Mouse (Mus musculus) midbrain, embryonic 13.5 days (tissue): ENCODE results near the gene Pak6. TPM values are rescaled to one million over a fixed set of nuclear protein-coding genes. Genes with fewer than 3 reads are reported as not detected.

Source experiments
- ATAC-seq: fragments of 200-750 bp; cut with Nextera tagmentation; 2 replicates; pipeline ENCODE4 v1.8.0; 2017; ENCODE audit warnings: mild to moderate bottlenecking, moderate TSS enrichment, moderate library complexity
- H3K27ac ChIP-seq: fragments of 300-500 bp; sonication (generic); 2 replicates; pipeline ENCODE4 v1.5.1; 2015; ENCODE audit warnings: inconsistent platforms, mild to moderate bottlenecking, moderate library complexity
- H3K27me3 ChIP-seq: fragments of 300-500 bp; sonication (generic); 2 replicates; pipeline ENCODE4 v1.6.1; 2015; ENCODE audit warnings: mild to moderate bottlenecking, inconsistent platforms
- H3K36me3 ChIP-seq: fragments of 300-500 bp; sonication (generic); 2 replicates; pipeline ENCODE4 v1.6.1; 2015; ENCODE audit warnings: mild to moderate bottlenecking, inconsistent platforms
- H3K4me1 ChIP-seq: fragments of 300-500 bp; sonication (generic); replicated peaks from 2 replicates; pipeline ENCODE4 v1.6.1; 2015; ENCODE audit warnings: inconsistent platforms
- H3K4me2 ChIP-seq: fragments of 300-500 bp; sonication (generic); replicated peaks from 2 replicates; pipeline ENCODE4 v1.6.1; 2015; ENCODE audit warnings: moderate library complexity, mild to moderate bottlenecking, inconsistent platforms
- H3K4me3 ChIP-seq: fragments of 300-500 bp; sonication (generic); replicated peaks from 2 replicates; pipeline ENCODE4 v1.5.1; 2015; ENCODE audit warnings: mild to moderate bottlenecking, inconsistent platforms
- H3K9ac ChIP-seq: fragments of 300-500 bp; sonication (generic); replicated peaks from 2 replicates; pipeline ENCODE4 v1.6.1; 2015; ENCODE audit warnings: mild to moderate bottlenecking, inconsistent platforms
- H3K9me3 ChIP-seq: fragments of 300-500 bp; sonication (generic); 2 replicates; pipeline ENCODE4 v1.6.1; 2016; ENCODE audit warnings: mild to moderate bottlenecking, inconsistent platforms
- WGBS: fragments of 180-500 bp; shearing (Covaris S2); methylation state at CpG from one replicate; pipeline ENCODE4 v1.1.7; 2015; 5-methylcytosine and 5-hydroxymethylcytosine counted together
- polyA plus RNA-seq: library from polyadenylated mRNA; unstranded; fragments of >200 nt; fragmentation: Nextera tagmentation; extraction: Ambion mirVana; gene quantifications from 2 replicates; pipeline ENCODE4 v1.2.1, GENCODE M21; 2015

The Pak6 gene
- polyA plus RNA-seq, 1 experiment from 2014 or later: 21.1 TPM

GRCm38 (mm10) chr2:118685088-118685487 lies 22.0 kb downstream of the Pak6 start:
- H3K27me3 ChIP-seq: peaks cover 32% of the 10 kb centered on the region
- H3K4me1 ChIP-seq: no peaks in the 10 kb centered on the region
- H3K9ac ChIP-seq: no peak overlapping the region
- 88% methylated on average over 4 of the region's 4 CpGs for WGBS
- H3K36me3 ChIP-seq: peaks cover 6% of the 10 kb centered on the region
- no peak for ATAC-seq
- no peaks in the 10 kb centered on the region for H3K9me3 ChIP-seq
- no peak overlapping the region for H3K27ac ChIP-seq
- no peak overlapping the region for H3K4me3 ChIP-seq
- no peak overlapping the region for H3K4me2 ChIP-seq

GRCm38 (mm10) chr2:118686693-118687092 lies 23.6 kb downstream of the Pak6 start:
- H3K9me3 ChIP-seq: no peaks in the 10 kb centered on the region
- no peak overlapping the region for H3K4me3 ChIP-seq
- no peak overlapping the region for H3K27ac ChIP-seq
- H3K4me2 ChIP-seq: no peak overlapping the region
- peaks cover 6% of the 10 kb centered on the region for H3K36me3 ChIP-seq
- no peaks in the 10 kb centered on the region for H3K4me1 ChIP-seq
- 85% methylated on average over 8 of the region's 8 CpGs for WGBS
- H3K9ac ChIP-seq: no peak overlapping the region
- H3K27me3 ChIP-seq: peaks cover 22% of the 10 kb centered on the region
- ATAC-seq: no peak

- Histone ChIP-seq H3K4me2 (no peak overlapping the region), H3K4me1 (no peaks in the 10 kb centered on the region), H3K9me3 (no peaks in the 10 kb centered on the region), H3K27me3 (peaks cover 12% of the 10 kb centered on the region; the same call in 1 of the 2 replicates), H3K36me3 (peaks cover 6% of the 10 kb centered on the region), H3K27ac (no peak overlapping the region), H3K9ac (no peak overlapping the region), H3K4me3 (no peak overlapping the region)
- 96% methylated on average over 3 of the region's 3 CpGs for WGBS
- ATAC-seq: no peak
Observed at GRCm38 (mm10) chr2:118687791-118688190, 24.7 kb downstream of the Pak6 start.

- WGBS: 83% methylated on average over 10 of the region's 10 CpGs
- no peak overlapping the region for H3K4me3 ChIP-seq
- H3K27me3 ChIP-seq: peaks cover 32% of the 10 kb centered on the region
- no peak overlapping the region for H3K9ac ChIP-seq
- H3K4me1 ChIP-seq: no peaks in the 10 kb centered on the region
- H3K4me2 ChIP-seq: no peak overlapping the region
- H3K9me3 ChIP-seq: no peaks in the 10 kb centered on the region
- ATAC-seq: no peak
- no peak overlapping the region for H3K27ac ChIP-seq
- H3K36me3 ChIP-seq: peaks cover 6% of the 10 kb centered on the region
Observed at GRCm38 (mm10) chr2:118689875-118690274, 26.8 kb downstream of the Pak6 start.

GRCm38 (mm10) chr2:118693370-118693966 lies 30.4 kb downstream of the Pak6 start:
- Histone ChIP-seq H3K36me3 (peaks cover 6% of the 10 kb centered on the region), H3K4me2 (no peak overlapping the region), H3K4me1 (0 out of 2 replicates have a peak, but pooled peaks cover 9% of the 10 kb centered on the region), H3K9me3 (no peaks in the 10 kb centered on the region), H3K9ac (no peak overlapping the region), H3K27ac (no peak overlapping the region), H3K27me3 (peaks cover 55% of the 10 kb centered on the region), H3K4me3 (no peak overlapping the region)
- 91% methylated on average over 19 of the region's 19 CpGs for WGBS
- ATAC-seq: no peak

- 35% methylated on average over 11 of the region's 11 CpGs for WGBS
- H3K27me3 ChIP-seq: peaks cover 69% of the 10 kb centered on the region
- H3K36me3 ChIP-seq: no peaks in the 10 kb centered on the region; the same call in 1 of the 2 replicates
- H3K4me3 ChIP-seq: no peak overlapping the region
- no peak overlapping the region for H3K9ac ChIP-seq
- peaks cover 18% of the 10 kb centered on the region for H3K4me1 ChIP-seq
- no peak overlapping the region for H3K4me2 ChIP-seq
- ATAC-seq: peak; percentile 49; the same call in 1 of the 2 replicates
- H3K9me3 ChIP-seq: no peaks in the 10 kb centered on the region
- no peak overlapping the region for H3K27ac ChIP-seq
Observed at GRCm38 (mm10) chr2:118695677-118696232, 32.7 kb downstream of the Pak6 start.

GRCm38 (mm10) chr2:118696451-118697308 lies 33.6 kb downstream of the Pak6 start:
- no peak overlapping the region for H3K4me3 ChIP-seq
- 53% methylated on average over 21 of the region's 21 CpGs for WGBS

GRCm38 (mm10) chr2:118697311-118697877 lies 34.3 kb downstream of the Pak6 start:
- peaks cover 27% of the 10 kb centered on the region for H3K4me1 ChIP-seq
- 57% methylated on average over 5 of the region's 5 CpGs for WGBS
- peaks cover 85% of the 10 kb centered on the region for H3K27me3 ChIP-seq
- no peak overlapping the region for H3K9ac ChIP-seq
- no peaks in the 10 kb centered on the region for H3K9me3 ChIP-seq
- ATAC-seq: no peak
- H3K27ac ChIP-seq: no peak overlapping the region
- no peak overlapping the region for H3K4me3 ChIP-seq
- no peaks in the 10 kb centered on the region; the same call in 1 of the 2 replicates for H3K36me3 ChIP-seq
- no peak overlapping the region for H3K4me2 ChIP-seq

More at GRCm38 (mm10) chr2:118696451-118697308, 33.6 kb downstream of the Pak6 start:
- H3K9me3 ChIP-seq: no peaks in the 10 kb centered on the region
- no peak overlapping the region for H3K4me2 ChIP-seq
- no peaks in the 10 kb centered on the region; the same call in 1 of the 2 replicates for H3K36me3 ChIP-seq
- H3K27ac ChIP-seq: no peak overlapping the region
- peaks cover 78% of the 10 kb centered on the region for H3K27me3 ChIP-seq
- no peak for ATAC-seq
- H3K9ac ChIP-seq: no peak overlapping the region
- H3K4me1 ChIP-seq: peaks cover 23% of the 10 kb centered on the region

GRCm38 (mm10) chr2:118697955-118698354 lies 34.9 kb downstream of the Pak6 start:
- Histone ChIP-seq H3K9ac (no peak overlapping the region), H3K4me3 (no peak overlapping the region), H3K27me3 (peaks cover 91% of the 10 kb centered on the region), H3K9me3 (no peaks in the 10 kb centered on the region), H3K4me2 (no peak overlapping the region), H3K27ac (no peak overlapping the region), H3K4me1 (peaks cover 33% of the 10 kb centered on the region), H3K36me3 (no peaks in the 10 kb centered on the region; the same call in 1 of the 2 replicates)
- WGBS: 46% methylated on average over 7 of the region's 7 CpGs
- no peak for ATAC-seq

- WGBS: 2% methylated on average over 32 of the region's 32 CpGs
- no peaks in the 10 kb centered on the region for H3K9me3 ChIP-seq
- peaks cover 49% of the 10 kb centered on the region for H3K4me1 ChIP-seq
- peaks cover 92% of the 10 kb centered on the region for H3K27me3 ChIP-seq
- peak overlapping the region; percentile 48 for H3K4me2 ChIP-seq
- ATAC-seq: peak; percentile 25; the same call in 1 of the 2 replicates
- peak overlapping the region; percentile 23 for H3K4me3 ChIP-seq
- no peak overlapping the region for H3K27ac ChIP-seq
- no peak overlapping the region for H3K9ac ChIP-seq
- H3K36me3 ChIP-seq: no peaks in the 10 kb centered on the region
Observed at GRCm38 (mm10) chr2:118700179-118701062, 37.3 kb downstream of the Pak6 start.

- ATAC-seq: no peak
- H3K4me2 ChIP-seq: peak overlapping the region; percentile 48
- H3K9ac ChIP-seq: no peak overlapping the region
- H3K36me3 ChIP-seq: no peaks in the 10 kb centered on the region
- no peak overlapping the region for H3K27ac ChIP-seq
- 3% methylated on average over 5 of the region's 5 CpGs for WGBS
- peaks cover 95% of the 10 kb centered on the region for H3K27me3 ChIP-seq
- no peaks in the 10 kb centered on the region for H3K9me3 ChIP-seq
- peaks cover 47% of the 10 kb centered on the region for H3K4me1 ChIP-seq
- H3K4me3 ChIP-seq: no peak overlapping the region
Observed at GRCm38 (mm10) chr2:118701161-118701560, 38.1 kb downstream of the Pak6 start.
